Mouse (Mus musculus) kidney, embryonic 15.5 days (tissue): ENCODE results near the gene Ndufb11. TPM values are rescaled to one million over a fixed set of nuclear protein-coding genes. Genes with fewer than 3 reads are reported as not detected.

Source experiments
- ATAC-seq: fragments of 200-750 bp; cut with Nextera tagmentation; replicated peaks from 2 replicates; pipeline ENCODE4 v1.8.0; 2017; ENCODE audit warnings: moderate TSS enrichment; ENCODE audit not compliant: low FRiP score
- H3K27ac ChIP-seq: fragments of 300-500 bp; sonication (generic); 2 replicates; pipeline ENCODE4 v1.5.1; 2015; ENCODE audit warnings: mild to moderate bottlenecking, inconsistent platforms
- H3K27me3 ChIP-seq: fragments of 300-500 bp; sonication (generic); 2 replicates; pipeline ENCODE4 v1.6.1; 2015; ENCODE audit warnings: inconsistent platforms
- H3K36me3 ChIP-seq: fragments of 300-500 bp; sonication (generic); 2 replicates; pipeline ENCODE4 v1.6.1; 2015; ENCODE audit warnings: inconsistent platforms
- H3K4me1 ChIP-seq: fragments of 300-500 bp; sonication (generic); 2 replicates; pipeline ENCODE4 v1.6.1; 2015; ENCODE audit warnings: inconsistent platforms
- H3K4me2 ChIP-seq: fragments of 300-500 bp; sonication (generic); 2 replicates; pipeline ENCODE4 v1.6.1; 2015; ENCODE audit warnings: moderate library complexity, mild to moderate bottlenecking, inconsistent platforms
- H3K4me3 ChIP-seq: fragments of 300-500 bp; sonication (generic); replicated peaks from 2 replicates; pipeline ENCODE4 v1.5.1; 2015; ENCODE audit warnings: mild to moderate bottlenecking, inconsistent platforms
- H3K9ac ChIP-seq: fragments of 300-500 bp; sonication (generic); 2 replicates; pipeline ENCODE4 v1.6.1; 2015; ENCODE audit warnings: mild to moderate bottlenecking, inconsistent platforms
- H3K9me3 ChIP-seq: fragments of 300-500 bp; sonication (generic); replicated peaks from 2 replicates; pipeline ENCODE4 v1.6.1; 2016; ENCODE audit warnings: inconsistent platforms
- WGBS: fragments of 180-500 bp; shearing (Covaris S2); methylation state at CpG from one replicate; pipeline ENCODE4 v1.1.7; 2015; ENCODE audit warnings: mixed read lengths; 5-methylcytosine and 5-hydroxymethylcytosine counted together
- polyA plus RNA-seq: library from polyadenylated mRNA; unstranded; fragments of >200 nt; fragmentation: Nextera tagmentation; extraction: Ambion mirVana; gene quantifications from 2 replicates; pipeline ENCODE4 v1.2.1, GENCODE M21; 2015

Ndufb11 gene
- polyA plus RNA-seq, 1 experiment from 2014 or later: 251 TPM

- H3K4me1 ChIP-seq: no peaks in the 10 kb centered on the region
- H3K9me3 ChIP-seq: no peaks in the 10 kb centered on the region
Observed at GRCm38 (mm10) chrX:20608500-20608899, 8.9 kb downstream of the Ndufb11 start.

GRCm38 (mm10) chrX:20587968-20588367 lies 29.5 kb downstream of the Ndufb11 start:
- H3K4me2 ChIP-seq: no peak overlapping the region
- no peak overlapping the region for H3K4me3 ChIP-seq
- WGBS: 19% methylated on average over 4 of the region's 4 CpGs
- H3K36me3 ChIP-seq: no peaks in the 10 kb centered on the region
- H3K9me3 ChIP-seq: no peaks in the 10 kb centered on the region
- no peaks in the 10 kb centered on the region for H3K27me3 ChIP-seq
- H3K4me1 ChIP-seq: no peaks in the 10 kb centered on the region
- no peak overlapping the region for H3K27ac ChIP-seq
- H3K9ac ChIP-seq: no peak overlapping the region
- no peak for ATAC-seq

More at GRCm38 (mm10) chrX:20608500-20608899, 8.9 kb downstream of the Ndufb11 start:
- Histone ChIP-seq H3K4me3 (no peak overlapping the region), H3K36me3 (no peaks in the 10 kb centered on the region), H3K27me3 (no peaks in the 10 kb centered on the region), H3K4me2 (no peak overlapping the region), H3K9ac (no peak overlapping the region), H3K27ac (no peak overlapping the region)
- no peak for ATAC-seq
- WGBS: 89% methylated on average over 4 of the region's 4 CpGs

GRCm38 (mm10) chrX:20573927-20574326 lies 43.5 kb downstream of the Ndufb11 start:
- Histone ChIP-seq H3K4me3 (no peak overlapping the region), H3K27me3 (no peaks in the 10 kb centered on the region), H3K4me1 (no peaks in the 10 kb centered on the region), H3K4me2 (no peak overlapping the region), H3K36me3 (no peaks in the 10 kb centered on the region), H3K9me3 (no peaks in the 10 kb centered on the region), H3K27ac (no peak overlapping the region), H3K9ac (no peak overlapping the region)
- WGBS: 86% methylated on average over 4 of the region's 4 CpGs
- no peak for ATAC-seq

- 46% methylated on average over 9 of the region's 9 CpGs for WGBS
- H3K9me3 ChIP-seq: no peaks in the 10 kb centered on the region
- H3K36me3 ChIP-seq: no peaks in the 10 kb centered on the region
- no peak for ATAC-seq
- H3K27ac ChIP-seq: no peak overlapping the region
- H3K4me2 ChIP-seq: no peak overlapping the region
- H3K27me3 ChIP-seq: no peaks in the 10 kb centered on the region
- no peak overlapping the region for H3K4me3 ChIP-seq
- no peaks in the 10 kb centered on the region for H3K4me1 ChIP-seq
- H3K9ac ChIP-seq: no peak overlapping the region
Observed at GRCm38 (mm10) chrX:20572683-20573082, 44.7 kb downstream of the Ndufb11 start.

GRCm38 (mm10) chrX:20571024-20571423 lies 46.4 kb downstream of the Ndufb11 start:
- Histone ChIP-seq H3K36me3 (no peaks in the 10 kb centered on the region), H3K4me2 (no peak overlapping the region), H3K4me3 (no peak overlapping the region), H3K27me3 (no peaks in the 10 kb centered on the region), H3K4me1 (no peaks in the 10 kb centered on the region), H3K9me3 (no peaks in the 10 kb centered on the region), H3K27ac (no peak overlapping the region), H3K9ac (no peak overlapping the region)
- 55% methylated on average over 2 of the region's 2 CpGs for WGBS
- no peak for ATAC-seq

Other genes starting within 250 kb of the Ndufb11 start
- 11.2 and 11.6 TPM in 2 replicates for gene Jade3, start 191.9 kb downstream of the Ndufb11 start, polyA plus RNA-seq
- gene Rgn, start 67.8 kb downstream of the Ndufb11 start, polyA plus RNA-seq: 8.3 and 9.7 TPM in 2 replicates
- gene Rbm10, start 116 bp downstream of the Ndufb11 start, polyA plus RNA-seq: 71.5 and 77.9 TPM in 2 replicates
- 201 and 214 TPM in 2 replicates for gene Uba1, start 40.7 kb upstream of the Ndufb11 start, polyA plus RNA-seq
- gene Cdk16, start 70.3 kb upstream of the Ndufb11 start, polyA plus RNA-seq: 102 and 113 TPM in 2 replicates
- 43.9 and 47.8 TPM in 2 replicates for gene Usp11, start 86.3 kb upstream of the Ndufb11 start, polyA plus RNA-seq
- gene Araf, start 180.2 kb upstream of the Ndufb11 start, polyA plus RNA-seq: 115 and 129 TPM in 2 replicates